Mouse (Mus musculus) heart, postnatal 0 days (tissue): ENCODE measurements around the gene Mei4. TPM values are rescaled to one million over a fixed set of nuclear protein-coding genes. Genes with fewer than 3 reads are reported as not detected.

Experiments used
- ATAC-seq: fragments of 200-750 bp; cut with Nextera tagmentation; 2 replicates; pipeline ENCODE4 v1.8.0; 2017; ENCODE audit warnings: low read depth, moderate number of reproducible peaks, moderate library complexity; ENCODE audit not compliant: insufficient read depth
- DNase-seq: peaks from one replicate; pipeline ENCODE4 v3.0.0-alpha.2; 2016; ENCODE audit warnings: low spot score
- H3K27ac ChIP-seq: fragments of 300-500 bp; sonication (generic); 2 replicates; pipeline ENCODE4 v1.5.1; 2014; ENCODE audit warnings: low read depth, mild to moderate bottlenecking
- H3K27me3 ChIP-seq: fragments of 300-500 bp; sonication (generic); 2 replicates; pipeline ENCODE4 v1.6.1; 2014; ENCODE audit warnings: low read length, mixed read lengths; ENCODE audit not compliant: control insufficient read depth, insufficient read depth
- H3K36me3 ChIP-seq: fragments of 300-500 bp; sonication (generic); replicated peaks from 2 replicates; pipeline ENCODE4 v1.6.1; 2014; ENCODE audit warnings: low read length, mixed read lengths; ENCODE audit not compliant: control insufficient read depth, insufficient read depth
- H3K4me1 ChIP-seq: fragments of 300-500 bp; sonication (generic); 2 replicates; pipeline ENCODE4 v1.6.1; 2014; ENCODE audit warnings: antibody characterized with exemption; ENCODE audit not compliant: control insufficient read depth, insufficient read depth
- H3K4me2 ChIP-seq: fragments of 300-500 bp; sonication (generic); 2 replicates; pipeline ENCODE4 v1.6.1; 2014; ENCODE audit warnings: low read depth, mild to moderate bottlenecking, low read length, moderate library complexity
- H3K4me3 ChIP-seq: fragments of 300-500 bp; sonication (generic); 2 replicates; pipeline ENCODE4 v1.5.1; 2014; ENCODE audit warnings: low read depth, low read length
- H3K9ac ChIP-seq: fragments of 300-500 bp; sonication (generic); replicated peaks from 2 replicates; pipeline ENCODE4 v1.6.1; 2014; ENCODE audit warnings: low read depth, low read length, mixed read lengths
- H3K9me3 ChIP-seq: fragments of 300-500 bp; sonication (generic); replicated peaks from 2 replicates; pipeline ENCODE4 v1.6.1; 2016; ENCODE audit warnings: low read length; ENCODE audit not compliant: control insufficient read depth
- CTCF ChIP-seq: IDR thresholded peaks from 2 replicates; pipeline ENCODE4 v1.5.1; 2016; ENCODE audit warnings: antibody characterized with exemption, control low read depth, low read depth
- EP300 ChIP-seq: IDR thresholded peaks from 2 replicates; pipeline ENCODE4 v1.6.1; 2016; ENCODE audit warnings: antibody characterized with exemption, low read depth
- WGBS: fragments of 180-500 bp; shearing (Covaris S2); extraction: QIAGEN DNeasy Blood & Tissue Kit; methylation state at CpG from one replicate; pipeline ENCODE4 v1.1.7; 2014; 5-methylcytosine and 5-hydroxymethylcytosine counted together
- polyA plus RNA-seq: library from polyadenylated mRNA; unstranded; fragments of >200 nt; fragmentation: Nextera tagmentation; extraction: Ambion mirVana; gene quantifications from 2 replicates; pipeline ENCODE4 v1.2.1, GENCODE M21; 2015
- total RNA-seq: library from RNA; depleted of rRNA; stranded (reverse); fragments of >200 nt; gene quantifications from 2 replicates; pipeline ENCODE4 v1.2.3, GENCODE M21; 2014; ENCODE audit warnings: low replicate concordance

Gene Mei4
- total and polyA plus RNA-seq, 2 experiments from 2014 or later: not detected

GRCm38 (mm10) chr9:81956858-81957257 is 93.4 kb downstream of the Mei4 start:
- no peak for DNase-seq
- Histone ChIP-seq H3K4me3 (no peak overlapping the region), H3K9ac (no peak overlapping the region), H3K9me3 (no peaks in the 10 kb centered on the region), H3K4me2 (no peak overlapping the region), H3K27ac (no peak overlapping the region), H3K27me3 (no peaks in the 10 kb centered on the region), H3K4me1 (no peaks in the 10 kb centered on the region), H3K36me3 (no peaks in the 10 kb centered on the region)
- TF ChIP-seq EP300: no peak
- no peak for TF ChIP-seq CTCF
- WGBS: 56% methylated on average over 3 of the region's 3 CpGs
- ATAC-seq: no peak

DNA sequence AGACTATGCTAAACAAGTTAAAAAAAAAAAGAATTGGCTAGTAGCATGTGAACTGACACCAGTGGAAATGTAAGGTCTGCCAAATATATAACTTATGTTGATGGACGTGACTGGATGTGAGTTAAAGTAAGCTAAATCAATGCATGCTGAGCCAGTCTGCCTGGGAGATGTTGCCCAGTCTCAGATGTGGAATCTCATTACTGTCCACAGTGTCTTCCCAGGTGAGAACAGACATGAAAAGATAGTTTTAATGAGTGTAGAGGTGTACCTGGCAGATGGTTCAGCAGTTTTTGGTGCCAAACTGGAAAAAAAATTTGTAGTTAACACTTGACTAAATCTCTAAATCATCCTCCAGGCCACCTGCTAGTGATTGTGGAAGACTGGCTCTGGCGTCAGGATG is 94.4 kb downstream of the Mei4 start:
- H3K27ac ChIP-seq: no peak overlapping the region
- H3K36me3 ChIP-seq: no peaks in the 10 kb centered on the region
- no peak overlapping the region for H3K9ac ChIP-seq
- H3K4me1 ChIP-seq: no peaks in the 10 kb centered on the region
- WGBS: 61% methylated on average over 2 of the region's 2 CpGs
- DNase-seq (no peak), ATAC-seq (no peak)
- H3K4me2 ChIP-seq: no peak overlapping the region
- no peak overlapping the region for H3K4me3 ChIP-seq
- no peaks in the 10 kb centered on the region for H3K9me3 ChIP-seq
- no peak for TF ChIP-seq EP300
- TF ChIP-seq CTCF: no peak
- no peaks in the 10 kb centered on the region for H3K27me3 ChIP-seq

DNA sequence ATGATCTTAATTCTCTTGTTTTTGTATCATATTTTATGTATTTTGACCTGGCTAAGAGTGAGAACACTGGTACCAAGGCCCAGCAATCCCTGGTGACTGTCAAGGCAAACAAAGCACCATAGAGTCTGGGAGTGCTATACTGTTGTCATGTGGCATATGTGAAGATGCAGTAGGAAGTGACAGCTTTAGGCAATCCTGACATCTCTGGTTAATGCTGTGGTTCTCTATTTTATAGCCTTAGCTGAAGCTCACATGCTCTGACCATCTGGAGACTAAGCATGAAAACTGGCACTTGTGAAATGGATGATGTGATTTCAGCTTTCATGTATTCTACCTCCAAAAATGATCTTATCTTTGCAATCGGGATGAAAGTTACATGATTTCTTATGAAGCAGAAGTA is 103.3 kb downstream of the Mei4 start:
- H3K36me3 ChIP-seq: no peaks in the 10 kb centered on the region
- no peak for TF ChIP-seq EP300
- no peak for TF ChIP-seq CTCF
- no peak overlapping the region for H3K4me2 ChIP-seq
- WGBS: 84% methylated on average over 1 of the region's 1 CpGs
- H3K27ac ChIP-seq: no peak overlapping the region
- H3K4me3 ChIP-seq: no peak overlapping the region
- DNase-seq (no peak), ATAC-seq (no peak)
- H3K9ac ChIP-seq: no peak overlapping the region
- H3K4me1 ChIP-seq: no peaks in the 10 kb centered on the region
- H3K9me3 ChIP-seq: no peaks in the 10 kb centered on the region
- no peaks in the 10 kb centered on the region for H3K27me3 ChIP-seq

GRCm38 (mm10) chr9:81968935-81969334 is 105.5 kb downstream of the Mei4 start:
- TF ChIP-seq EP300 (no peak), CTCF (no peak)
- H3K4me1 ChIP-seq: no peaks in the 10 kb centered on the region
- H3K27me3 ChIP-seq: no peaks in the 10 kb centered on the region
- H3K36me3 ChIP-seq: no peaks in the 10 kb centered on the region
- no peak overlapping the region for H3K9ac ChIP-seq
- no peak overlapping the region for H3K4me2 ChIP-seq
- no peak overlapping the region for H3K27ac ChIP-seq
- H3K9me3 ChIP-seq: no peaks in the 10 kb centered on the region
- H3K4me3 ChIP-seq: no peak overlapping the region
- WGBS: 40% methylated on average over 2 of the region's 2 CpGs
- DNase-seq (no peak), ATAC-seq (no peak)

GRCm38 (mm10) chr9:81982461-81982860 is 119.0 kb downstream of the Mei4 start:
- 65% methylated on average over 3 of the region's 3 CpGs for WGBS
- no peak for DNase-seq
- Histone ChIP-seq H3K9me3 (no peaks in the 10 kb centered on the region), H3K27me3 (no peaks in the 10 kb centered on the region), H3K4me2 (no peak overlapping the region), H3K36me3 (no peaks in the 10 kb centered on the region), H3K27ac (no peak overlapping the region), H3K4me1 (no peaks in the 10 kb centered on the region), H3K4me3 (no peak overlapping the region), H3K9ac (no peak overlapping the region)
- ATAC-seq: no peak
- TF ChIP-seq CTCF (no peak), EP300 (no peak)

DNA sequence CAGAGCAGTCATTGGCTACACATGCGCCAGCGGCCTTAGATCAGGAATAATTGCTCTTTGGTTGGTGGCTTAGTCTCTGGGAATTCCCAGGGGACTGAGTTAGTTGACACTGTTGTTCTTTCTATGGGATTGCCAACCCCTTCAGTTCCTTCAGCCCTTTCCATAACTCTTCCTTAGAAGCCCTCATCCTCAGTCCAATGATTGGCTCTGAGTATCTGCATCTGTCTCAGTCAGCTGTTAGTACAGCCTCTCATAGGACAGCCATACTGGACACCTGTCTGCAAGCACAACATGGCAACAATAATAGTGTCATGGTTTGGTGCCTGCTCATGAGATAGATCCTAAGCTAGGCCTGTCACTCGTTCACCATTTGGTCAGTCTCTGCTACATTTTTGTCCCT is 149.5 kb downstream of the Mei4 start:
- 67% methylated on average over 3 of the region's 3 CpGs for WGBS
- H3K4me3 ChIP-seq: no peak overlapping the region
- ATAC-seq: no peak

More for the DNA sequence above, 149.5 kb downstream of the Mei4 start:
- Histone ChIP-seq H3K36me3 (no peaks in the 10 kb centered on the region), H3K27me3 (no peaks in the 10 kb centered on the region), H3K9ac (no peak overlapping the region), H3K27ac (no peak overlapping the region), H3K4me2 (no peak overlapping the region), H3K9me3 (no peaks in the 10 kb centered on the region), H3K4me1 (no peaks in the 10 kb centered on the region)
- TF ChIP-seq CTCF: no peak
- TF ChIP-seq EP300: no peak
- DNase-seq: no peak
